In the genomic region with DNA sequence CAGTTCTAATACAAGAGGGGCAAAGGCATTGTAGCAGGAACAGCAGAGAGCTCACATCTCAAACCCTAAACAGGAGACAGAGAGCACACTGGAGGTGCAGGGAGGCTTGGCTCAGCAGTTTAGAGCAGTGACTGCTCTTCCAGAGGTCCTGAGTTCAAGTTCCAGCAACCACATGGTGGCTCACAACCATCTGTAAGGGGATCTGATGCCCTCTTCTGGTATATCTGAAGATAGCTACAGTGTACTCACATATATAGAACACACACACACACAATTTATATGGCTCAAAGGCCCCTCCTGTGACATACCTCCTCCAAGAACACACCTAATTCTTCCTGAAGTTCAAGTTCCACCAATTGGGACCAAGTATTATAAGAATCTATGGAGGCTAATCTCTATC, we compare ENCODE assay signal across 35 mouse cellular contexts. TPM values are rescaled to one million over a fixed set of nuclear protein-coding genes. Genes with fewer than 3 reads are reported as not detected.
DNase-seq lines count a peak whose midpoint lies in the region; ATAC-seq and TF ChIP-seq lines count a peak whose summit lies in the region.
"Had no signal": no experiment of that assay in that cellular context is flagged by ENCODE, and none has a peak within 500 bp of the region (broad histone marks: within the 10 kb centered on the region; RNA-seq: fewer than 3 reads in every experiment).

No protein-coding gene starts in this region.

- no peak overlapping the region for H3K27ac ChIP-seq in hindbrain, postnatal 0 days
- no peak overlapping the region for H3K27ac ChIP-seq in hindbrain, embryonic 16.5 days (ENCODE audit: low read depth, low read length)
- no peak overlapping the region for H3K27ac ChIP-seq in liver, adult 2 months (replicated peaks; ENCODE audit: insufficient read depth, low read depth, low read length)
- H3K27ac ChIP-seq: embryonic facial prominence, embryonic 13.5 days; forebrain, embryonic 10.5 days; forebrain, embryonic 15.5 days; heart, embryonic 13.5 days; hindbrain, embryonic 12.5 days; limb, embryonic 13.5 days; midbrain, embryonic 13.5 days had no signal

- H3K27me3 ChIP-seq in hindbrain, postnatal 0 days (ENCODE audit: insufficient read depth, low read length): no peaks in the 10 kb centered on the region
- no peaks in the 10 kb centered on the region for H3K27me3 ChIP-seq in hindbrain, embryonic 16.5 days (replicated peaks; ENCODE audit: control insufficient read depth, insufficient read depth, low read length)
- H3K27me3 ChIP-seq in liver, adult 2 months (ENCODE audit: control insufficient read depth, insufficient read depth, low read length): no peaks in the 10 kb centered on the region
- no peaks in the 10 kb centered on the region for H3K27me3 ChIP-seq in splenic B cell, adult 2 months (ENCODE audit: control insufficient read depth, insufficient read depth, low read length, poor library complexity, severe bottlenecking)
- H3K27me3 ChIP-seq: embryonic facial prominence, embryonic 13.5 days; forebrain, embryonic 15.5 days; heart, embryonic 13.5 days; hindbrain, embryonic 12.5 days; limb, embryonic 13.5 days; midbrain, embryonic 13.5 days had no signal

- H3K79me2 ChIP-seq in liver, adult 2 months (ENCODE audit: control insufficient read depth, insufficient read depth, low read length): no peaks in the 10 kb centered on the region

- H3K9me3 ChIP-seq in hindbrain, postnatal 0 days (ENCODE audit: low read length): no peaks in the 10 kb centered on the region
- H3K9me3 ChIP-seq in hindbrain, embryonic 16.5 days (ENCODE audit: control insufficient read depth, low read length): no peaks in the 10 kb centered on the region
- H3K9me3 ChIP-seq: embryonic facial prominence, embryonic 13.5 days; forebrain, embryonic 10.5 days; forebrain, embryonic 15.5 days; heart, embryonic 13.5 days; hindbrain, embryonic 12.5 days; limb, embryonic 13.5 days; midbrain, embryonic 13.5 days had no signal

- peaks cover 7% of the 10 kb centered on the region for H3K36me3 ChIP-seq in hindbrain, postnatal 0 days (ENCODE audit: insufficient read depth, low read length)
- H3K36me3 ChIP-seq in hindbrain, embryonic 16.5 days (ENCODE audit: control insufficient read depth, insufficient read depth, low read length): peaks cover 7% of the 10 kb centered on the region; the same call in 1 of the 2 replicates
- H3K36me3 ChIP-seq in liver, adult 2 months (ENCODE audit: control insufficient read depth, insufficient read depth, low read length): no peaks in the 10 kb centered on the region
- no peaks in the 10 kb centered on the region for H3K36me3 ChIP-seq in splenic B cell, adult 2 months (ENCODE audit: control insufficient read depth, insufficient read depth, low read length, poor library complexity, severe bottlenecking)

- no peaks in the 10 kb centered on the region for H3K4me1 ChIP-seq in hindbrain, postnatal 0 days (ENCODE audit: insufficient read depth, low read length)
- H3K4me1 ChIP-seq in hindbrain, embryonic 16.5 days (ENCODE audit: control insufficient read depth, insufficient read depth, low read depth, low read length): no peaks in the 10 kb centered on the region
- H3K4me1 ChIP-seq in liver, adult 2 months (ENCODE audit: control insufficient read depth, insufficient read depth, low read length): no peaks in the 10 kb centered on the region
- H3K4me1 ChIP-seq: embryonic facial prominence, embryonic 13.5 days; forebrain, embryonic 15.5 days; heart, embryonic 13.5 days; hindbrain, embryonic 12.5 days; limb, embryonic 13.5 days; midbrain, embryonic 13.5 days had no signal

- no peak for TF ChIP-seq POLR2A in liver, adult 2 months (IDR thresholded peaks at IDR 0.05; ENCODE audit: extremely low read depth, insufficient read depth, low read length)

- H3K4me3 ChIP-seq in hindbrain, postnatal 0 days (ENCODE audit: low read length): no peak overlapping the region
- H3K4me3 ChIP-seq in hindbrain, embryonic 16.5 days (ENCODE audit: low read length): no peak overlapping the region
- H3K4me3 ChIP-seq in liver, adult 2 months (ENCODE audit: insufficient read depth, low read depth, low read length): no peak overlapping the region
- H3K4me3 ChIP-seq: embryonic facial prominence, embryonic 13.5 days; forebrain, embryonic 10.5 days; forebrain, embryonic 15.5 days; heart, embryonic 13.5 days; hindbrain, embryonic 12.5 days; limb, embryonic 13.5 days; midbrain, embryonic 13.5 days had no signal

- no peak for DNase-seq in hindbrain, postnatal 0 days (ENCODE audit: low spot score)
- no peak for DNase-seq in liver, adult 2 months (ENCODE audit: extremely low read depth, low read depth, low spot score)
- no peak for DNase-seq in liver
- DNase-seq in lung, postnatal 36 days: peak; percentile 24
- DNase-seq in lung, postnatal 10 days: no peak
- peak; percentile 20 for DNase-seq in splenic B cell, adult 2 months (ENCODE audit: low read depth, low spot score)
- DNase-seq in natural killer cell, adult 2 months (ENCODE audit: low spot score in 2 of 2): no peak
- DNase-seq: adrenal gland, adult 2 months; adrenal gland, postnatal 36 days; cerebellum, adult 18-20 months; cerebellum, postnatal 10 days; gastrocnemius, postnatal 36 days; heart, postnatal 14 days; kidney, adult 8-10 months; kidney, postnatal 10 days had no signal

- no peak overlapping the region for H3K4me2 ChIP-seq in hindbrain, postnatal 0 days (ENCODE audit: low read depth, low read length)
- H3K4me2 ChIP-seq in hindbrain, embryonic 16.5 days (ENCODE audit: low read length): no peak overlapping the region
- H3K4me2 ChIP-seq: embryonic facial prominence, embryonic 13.5 days; forebrain, embryonic 15.5 days; heart, embryonic 13.5 days; hindbrain, embryonic 12.5 days; limb, embryonic 13.5 days; midbrain, embryonic 13.5 days had no signal

- H3K9ac ChIP-seq in hindbrain, postnatal 0 days (replicated peaks; ENCODE audit: low read length): no peak overlapping the region
- H3K9ac ChIP-seq in hindbrain, embryonic 16.5 days (ENCODE audit: low read depth, low read length): no peak overlapping the region
- no peak overlapping the region for H3K9ac ChIP-seq in liver, adult 2 months (ENCODE audit: low read depth, low read length)
- H3K9ac ChIP-seq: embryonic facial prominence, embryonic 13.5 days; forebrain, embryonic 15.5 days; heart, embryonic 13.5 days; hindbrain, embryonic 12.5 days; limb, embryonic 13.5 days; midbrain, embryonic 13.5 days had no signal

- ATAC-seq in hindbrain, postnatal 0 days: no peak
- no peak for ATAC-seq in hindbrain, embryonic 16.5 days
- ATAC-seq: activated CD4-positive, CD25-positive, alpha-beta regulatory T cell, adult 4 months; CD4-positive, CD25-positive, alpha-beta regulatory T cell, adult 4 months; forebrain, embryonic 15.5 days; inflammation-experienced regulatory T-cells, adult 6 months; midbrain, embryonic 13.5 days had no signal

- TF ChIP-seq CTCF in hindbrain, postnatal 0 days (IDR thresholded peaks at IDR 0.05; ENCODE audit: low read depth): peak; percentile 10; the same call in 1 of the 2 replicates
- TF ChIP-seq CTCF in liver, adult 2 months (IDR thresholded peaks at IDR 0.05; ENCODE audit: low read depth, low read length): peak; percentile 14; the same call in 1 of the 2 replicates

RNA-seq across cellular contexts. Expression of a gene that starts 32.1 kb away (rescaled TPM):
- 32.6 and 33.5 TPM in 2 replicates for total RNA-seq in hindbrain, postnatal 0 days (2014; rRNA removed)
- polyA plus RNA-seq in hindbrain, postnatal 0 days (2015; fragmentation: Nextera tagmentation; extraction: Ambion mirVana): 14.6 and 14.7 TPM in 2 replicates
- 16.4 and 16.7 TPM in 2 replicates for polyA plus RNA-seq in hindbrain, embryonic 16.5 days (2015; fragmentation: Nextera tagmentation; extraction: Ambion mirVana)
- total RNA-seq in liver, adult 2 months (2014; rRNA removed): 0.74 and 1.1 TPM in 2 replicates
- polyA plus RNA-seq in liver, adult 2 months (2012; rRNA removed): 0.49 and 0.69 TPM in 2 replicates

RNA-seq across cellular contexts. Expression of a gene that starts 35.4 kb away (rescaled TPM):
- total RNA-seq in hindbrain, postnatal 0 days (2014; rRNA removed): 0.97 and 4.6 TPM in 2 replicates
- 5.3 and 6.2 TPM in 2 replicates for polyA plus RNA-seq in hindbrain, postnatal 0 days (2015; fragmentation: Nextera tagmentation; extraction: Ambion mirVana)
- 4.6 and 5.4 TPM in 2 replicates for polyA plus RNA-seq in hindbrain, embryonic 16.5 days (2015; fragmentation: Nextera tagmentation; extraction: Ambion mirVana)
- 16.2 and 24.1 TPM in 2 replicates for total RNA-seq in liver, adult 2 months (2014; rRNA removed)
- 29.3 and 32.1 TPM in 2 replicates for polyA plus RNA-seq in liver, adult 2 months (2012; rRNA removed)

RNA-seq across cellular contexts. Expression of a gene that starts 39.0 kb away (rescaled TPM):
- not detected in 2 replicates for total RNA-seq in hindbrain, postnatal 0 days (2014; rRNA removed)
- 0.48 and 0.63 TPM in 2 replicates for polyA plus RNA-seq in hindbrain, postnatal 0 days (2015; fragmentation: Nextera tagmentation; extraction: Ambion mirVana)
- polyA plus RNA-seq in hindbrain, embryonic 16.5 days (2015; fragmentation: Nextera tagmentation; extraction: Ambion mirVana): not detected in 2 replicates
- total RNA-seq in liver, adult 2 months (2014; rRNA removed): not detected in 2 replicates
- not detected in 2 replicates for polyA plus RNA-seq in liver, adult 2 months (2012; rRNA removed)
- total RNA-seq: adrenal gland, adult 2 months; adrenal gland, postnatal 36 days; common myeloid progenitor, adult 5-6 weeks; gastrocnemius, adult 18-20 months; gastrocnemius, postnatal 36 days; heart, postnatal 14 days; layer of hippocampus, postnatal 10 days; left cerebral cortex, adult 8-10 months; left cerebral cortex, postnatal 36 days; megakaryocyte-erythroid progenitor cell, adult 5-6 weeks; neutrophil, adult 5-6 weeks had no signal
- polyA plus RNA-seq: activated CD4-positive, CD25-positive, alpha-beta regulatory T cell, adult 4 months; CD4-positive, CD25-positive, alpha-beta regulatory T cell, adult 4 months; forebrain, embryonic 10.5 days; forebrain, embryonic 15.5 days; heart, embryonic 13.5 days; inflammation-experienced regulatory T-cells, adult 6 months; midbrain, embryonic 13.5 days; neural tube, embryonic 11.5 days; spleen, adult 2 months had no signal

Comparison
In these comparisons a context has a peak if more than half of its experiments do, and no peak if none do; other contexts are left out.
1. DNase-seq: peak in lung, postnatal 36 days (single experiment) and splenic B cell, adult 2 months (single experiment); none in hindbrain, postnatal 0 days (single experiment), liver, adult 2 months (single experiment), liver (single experiment), lung, postnatal 10 days (single experiment) and natural killer cell, adult 2 months (0 of 2).